Mouse (Mus musculus) testis, adult 2 months (tissue): Measurements from ENCODE around the gene St6galnac3.

ENCODE experiments used
- CTCF ChIP-seq: fragments of 200-500 bp; IDR thresholded peaks from 2 replicates; pipeline ENCODE4 v1.5.1; 2012; ENCODE audit warnings: low read depth, mild to moderate bottlenecking, inconsistent platforms, low read length, moderate library complexity; ENCODE audit not compliant: control insufficient read depth, insufficient read depth, insufficient replicate concordance
- POLR2A ChIP-seq: fragments of 200-500 bp; IDR thresholded peaks from 2 replicates; pipeline ENCODE4 v1.6.1; 2012; ENCODE audit warnings: low read depth, mild to moderate bottlenecking, inconsistent platforms, low read length, moderate library complexity; ENCODE audit not compliant: control insufficient read depth

DNA sequence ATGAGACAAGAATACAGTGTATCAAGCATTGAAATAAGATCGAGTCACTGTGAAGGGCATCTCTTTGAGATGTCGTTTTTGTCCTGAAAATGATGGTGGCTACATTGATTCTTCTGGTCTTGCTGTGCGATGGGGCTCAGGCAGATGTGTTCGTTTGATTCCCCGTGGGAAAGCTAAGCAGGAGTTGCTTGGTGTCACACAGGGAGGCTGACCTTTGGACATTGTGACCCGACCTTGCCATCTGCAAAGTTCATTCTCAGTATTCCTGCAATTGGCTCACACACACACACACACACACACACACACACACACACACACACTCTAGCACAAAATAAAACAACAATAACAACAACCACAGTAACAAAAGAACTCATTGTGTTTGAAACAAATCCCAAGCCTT, 543.7 kb downstream of the St6galnac3 start:
- no peak for TF ChIP-seq CTCF
- no peak for TF ChIP-seq POLR2A
